Mouse (Mus musculus) heart, embryonic 12.5 days (tissue): ENCODE measurements at regions not wholly inside any gene's neighbourhood (a gene's known extent, or its start where the extent isn't known, plus 50 kb on each side); places are given as distances from the start of the nearest gene placed in this dataset.

Experiments used
- ATAC-seq: fragments of 200-750 bp; cut with Nextera tagmentation; 2 replicates; pipeline ENCODE4 v1.8.0; 2017; ENCODE audit warnings: moderate TSS enrichment, moderate library complexity; ENCODE audit not compliant: insufficient number of reproducible peaks, low FRiP score
- H3K27ac ChIP-seq: fragments of 300-500 bp; sonication (generic); 2 replicates; pipeline ENCODE4 v1.5.1; 2016; ENCODE audit warnings: mild to moderate bottlenecking, moderate library complexity; ENCODE audit not compliant: poor library complexity, severe bottlenecking
- H3K27me3 ChIP-seq: fragments of 300-500 bp; sonication (generic); replicated peaks from 2 replicates; pipeline ENCODE4 v1.6.1; 2016; ENCODE audit warnings: mild to moderate bottlenecking, moderate library complexity
- H3K36me3 ChIP-seq: fragments of 300-500 bp; sonication (generic); 2 replicates; pipeline ENCODE4 v1.6.1; 2016; ENCODE audit warnings: mild to moderate bottlenecking, moderate library complexity
- H3K4me1 ChIP-seq: fragments of 300-500 bp; sonication (generic); replicated peaks from 2 replicates; pipeline ENCODE4 v1.6.1; 2016; ENCODE audit warnings: mild to moderate bottlenecking
- H3K4me2 ChIP-seq: fragments of 300-500 bp; sonication (generic); 2 replicates; pipeline ENCODE4 v1.6.1; 2016; ENCODE audit warnings: mild to moderate bottlenecking, moderate library complexity
- H3K4me3 ChIP-seq: fragments of 300-500 bp; sonication (generic); 2 replicates; pipeline ENCODE4 v1.5.1; 2016; ENCODE audit warnings: mild to moderate bottlenecking
- H3K9ac ChIP-seq: fragments of 300-500 bp; sonication (generic); 2 replicates; pipeline ENCODE4 v1.6.1; 2016; ENCODE audit warnings: mild to moderate bottlenecking, moderate library complexity
- H3K9me3 ChIP-seq: fragments of 300-500 bp; sonication (generic); replicated peaks from 2 replicates; pipeline ENCODE4 v1.6.1; 2016; ENCODE audit warnings: mild to moderate bottlenecking, moderate library complexity
- whole genome bisulfite sequencing: fragments of 180-500 bp; shearing (Covaris S2); methylation state at CpG from one replicate; pipeline ENCODE4 v1.1.7; 2016; 5-methylcytosine and 5-hydroxymethylcytosine counted together

DNA sequence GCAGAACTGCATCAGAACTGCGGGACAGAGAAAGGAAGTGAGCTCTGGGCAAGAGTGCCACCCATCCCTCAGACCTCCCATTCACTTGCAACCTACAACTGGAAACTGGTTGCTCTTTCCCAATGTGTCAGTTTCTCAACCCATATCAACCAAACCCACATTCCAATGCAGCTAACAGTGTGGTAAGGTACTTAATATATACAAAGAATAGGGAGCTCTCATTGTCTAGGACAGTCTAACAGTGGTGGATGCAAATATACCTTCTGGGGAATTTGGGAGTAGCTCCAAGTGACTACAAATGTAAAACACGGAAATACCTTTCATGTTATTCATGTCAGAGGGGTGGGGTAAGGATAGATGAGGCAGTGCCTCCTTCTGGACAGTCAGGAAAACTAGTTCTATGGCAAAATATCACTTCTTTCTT, 171.0 kb upstream of the Smim15 start:
- no peak for ATAC-seq
- H3K9ac ChIP-seq = no peak overlapping the region
- no peak overlapping the region for H3K4me3 ChIP-seq
- no peaks in the 10 kb centered on the region for H3K36me3 ChIP-seq
- H3K4me2 ChIP-seq = no peak overlapping the region
- H3K27me3 ChIP-seq = no peaks in the 10 kb centered on the region
- H3K9me3 ChIP-seq = no peaks in the 10 kb centered on the region
- H3K4me1 ChIP-seq = peaks cover 13% of the 10 kb centered on the region
- 49% methylated on average over 2 of the region's 2 CpGs for WGBS
- H3K27ac ChIP-seq = no peak overlapping the region

DNA sequence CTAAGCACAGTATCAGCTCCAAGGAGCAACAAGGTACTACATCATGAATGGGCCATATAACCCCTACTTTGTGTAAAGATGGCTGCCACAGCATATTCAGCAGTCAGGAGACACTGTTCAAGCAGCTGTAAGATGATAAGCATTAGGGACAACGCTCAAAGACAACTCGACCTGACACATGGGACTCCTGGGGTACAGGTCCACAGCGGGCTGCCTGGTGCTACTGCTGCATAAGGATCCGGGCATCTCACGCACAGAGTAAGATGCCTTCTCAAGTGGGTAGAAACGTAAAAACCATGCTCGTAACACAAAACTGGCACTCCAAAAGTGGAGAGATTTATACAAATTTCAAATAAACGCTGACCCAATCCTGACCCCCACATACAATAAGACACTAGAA, 171.7 kb upstream of the Smim15 start:
- no peaks in the 10 kb centered on the region for H3K36me3 ChIP-seq
- no peak overlapping the region for H3K4me3 ChIP-seq
- peaks cover 14% of the 10 kb centered on the region for H3K4me1 ChIP-seq
- no peaks in the 10 kb centered on the region for H3K9me3 ChIP-seq
- H3K9ac ChIP-seq = no peak overlapping the region
- 79% methylated on average over 8 of the region's 8 CpGs for WGBS
- H3K27ac ChIP-seq = no peak overlapping the region
- no peak for ATAC-seq
- H3K4me2 ChIP-seq = no peak overlapping the region
- no peaks in the 10 kb centered on the region for H3K27me3 ChIP-seq

DNA sequence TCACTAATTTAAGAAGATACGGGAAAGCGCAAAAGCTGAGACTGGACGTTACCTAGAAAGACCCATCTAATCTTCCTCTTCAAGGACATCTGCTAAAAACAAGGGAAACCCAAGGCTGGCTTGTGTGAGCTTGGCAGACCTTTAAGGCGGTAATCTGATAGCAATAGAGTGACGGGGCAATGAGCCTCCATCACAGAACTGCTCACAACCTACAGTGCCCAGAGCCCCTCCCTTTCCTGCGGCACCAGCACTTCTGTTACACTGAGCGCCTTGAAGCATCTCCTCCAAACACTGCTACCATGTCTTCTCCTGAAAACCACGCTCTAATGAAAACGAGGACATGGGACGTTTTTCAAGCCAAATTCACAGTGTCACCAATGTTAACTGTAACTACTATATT, 172.1 kb upstream of the Smim15 start:
- H3K27me3 ChIP-seq = no peaks in the 10 kb centered on the region
- H3K4me1 ChIP-seq = peaks cover 14% of the 10 kb centered on the region
- no peaks in the 10 kb centered on the region for H3K36me3 ChIP-seq
- 60% methylated on average over 10 of the region's 10 CpGs for WGBS
- H3K9me3 ChIP-seq = no peaks in the 10 kb centered on the region
- H3K4me3 ChIP-seq = no peak overlapping the region
- H3K4me2 ChIP-seq = no peak overlapping the region
- H3K27ac ChIP-seq = no peak overlapping the region
- H3K9ac ChIP-seq = no peak overlapping the region
- ATAC-seq = no peak

DNA sequence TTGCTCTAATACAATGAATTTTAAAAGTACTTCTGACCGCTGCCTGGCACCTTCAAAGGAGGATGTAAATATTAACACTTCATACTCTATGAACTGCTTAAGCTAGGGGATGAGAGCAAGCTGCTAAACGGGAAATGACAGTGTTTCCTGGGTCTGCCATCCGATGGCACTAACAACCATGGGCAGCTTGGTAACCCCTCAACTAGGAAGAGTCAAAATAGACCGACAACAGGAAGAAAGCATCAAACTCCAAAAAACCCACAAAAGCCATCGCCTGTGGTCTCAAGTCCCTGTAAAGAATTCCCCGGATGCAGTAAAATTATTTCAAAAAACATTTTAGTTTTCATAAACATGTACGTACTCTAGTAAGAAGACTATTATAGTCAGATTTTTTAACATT, 175.3 kb upstream of the Smim15 start:
- no peak overlapping the region for H3K9ac ChIP-seq
- H3K4me2 ChIP-seq = no peak overlapping the region
- H3K9me3 ChIP-seq = no peaks in the 10 kb centered on the region
- 79% methylated on average over 7 of the region's 7 CpGs for WGBS
- H3K27me3 ChIP-seq = no peaks in the 10 kb centered on the region
- H3K4me3 ChIP-seq = no peak overlapping the region
- H3K36me3 ChIP-seq = no peaks in the 10 kb centered on the region
- no peak overlapping the region for H3K27ac ChIP-seq
- H3K4me1 ChIP-seq = peaks cover 26% of the 10 kb centered on the region
- ATAC-seq = no peak

DNA sequence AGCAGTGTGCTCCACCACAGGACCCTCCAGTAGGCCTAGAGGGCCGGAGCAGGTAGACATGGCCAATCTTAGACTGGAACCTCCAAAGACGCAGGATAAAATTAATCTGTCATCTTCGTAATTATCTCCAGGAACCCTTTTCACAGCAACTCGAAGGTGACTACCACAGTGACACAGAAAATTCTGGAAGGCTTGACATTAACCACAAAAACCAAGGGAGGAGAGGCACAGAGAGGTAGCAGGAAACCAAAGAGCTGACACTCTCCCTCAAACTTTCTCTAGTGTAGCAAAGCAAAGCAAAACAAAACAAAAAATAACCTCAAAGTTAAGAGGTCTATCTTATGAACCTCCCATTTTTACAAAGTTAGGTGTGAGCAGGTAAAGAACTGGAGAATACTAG, 177.4 kb upstream of the Smim15 start:
- Histone ChIP-seq H3K9ac (0 out of 2 replicates have a peak overlapping the region, but pooled peaks have one; percentile 10), H3K27me3 (no peaks in the 10 kb centered on the region), H3K4me1 (peaks cover 36% of the 10 kb centered on the region), H3K36me3 (no peaks in the 10 kb centered on the region), H3K4me3 (no peak overlapping the region), H3K9me3 (no peaks in the 10 kb centered on the region), H3K27ac (no peak overlapping the region), H3K4me2 (no peak overlapping the region)
- WGBS = 82% methylated on average over 4 of the region's 4 CpGs
- no peak for ATAC-seq

DNA sequence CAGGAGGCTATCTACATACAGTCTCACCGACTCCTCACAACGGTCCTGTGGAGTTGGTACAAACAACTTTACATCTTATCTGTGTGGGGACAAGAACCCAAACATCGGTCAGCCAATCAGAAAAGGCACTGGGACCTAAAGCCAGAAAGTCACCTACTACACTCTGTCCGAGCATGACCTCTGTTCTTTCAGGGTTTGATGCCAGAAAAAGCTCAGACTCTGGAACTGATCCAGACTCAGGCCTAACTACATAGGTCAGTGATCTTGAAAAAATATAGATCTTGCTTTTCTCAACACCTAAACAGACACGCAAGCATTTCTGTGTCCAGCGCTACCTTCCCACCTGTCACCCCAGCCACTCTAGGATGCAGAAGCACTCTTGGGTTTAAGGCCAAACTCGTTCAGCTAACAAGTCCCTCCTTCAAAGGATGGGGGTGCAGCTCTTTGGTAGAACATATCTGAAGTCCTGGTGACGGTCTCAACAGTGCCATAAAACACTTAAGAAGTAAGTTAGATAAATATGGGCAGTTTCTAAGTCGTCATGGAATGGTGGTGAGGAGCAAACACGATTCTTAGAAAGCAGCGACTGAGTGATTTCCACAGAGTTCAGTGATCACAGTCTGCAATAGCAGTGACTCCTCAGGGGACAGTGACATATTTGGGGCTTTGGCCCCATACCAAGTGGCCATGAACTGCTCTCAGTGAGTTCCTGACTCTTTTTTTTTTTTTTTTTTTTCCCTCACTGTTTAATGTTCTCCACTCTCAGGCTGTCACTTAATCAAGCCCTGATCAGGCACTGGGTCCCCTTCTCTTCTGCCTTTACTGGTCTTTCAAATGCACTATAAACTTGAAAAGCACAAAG, 181.2 kb upstream of the Smim15 start:
- Histone ChIP-seq H3K27ac (no peak overlapping the region), H3K4me1 (peaks cover 43% of the 10 kb centered on the region), H3K9ac (no peak overlapping the region), H3K4me2 (no peak overlapping the region), H3K9me3 (no peaks in the 10 kb centered on the region), H3K27me3 (no peaks in the 10 kb centered on the region), H3K4me3 (no peak overlapping the region), H3K36me3 (no peaks in the 10 kb centered on the region)
- WGBS = 51% methylated on average over 11 of the region's 11 CpGs
- ATAC-seq = no peak

DNA sequence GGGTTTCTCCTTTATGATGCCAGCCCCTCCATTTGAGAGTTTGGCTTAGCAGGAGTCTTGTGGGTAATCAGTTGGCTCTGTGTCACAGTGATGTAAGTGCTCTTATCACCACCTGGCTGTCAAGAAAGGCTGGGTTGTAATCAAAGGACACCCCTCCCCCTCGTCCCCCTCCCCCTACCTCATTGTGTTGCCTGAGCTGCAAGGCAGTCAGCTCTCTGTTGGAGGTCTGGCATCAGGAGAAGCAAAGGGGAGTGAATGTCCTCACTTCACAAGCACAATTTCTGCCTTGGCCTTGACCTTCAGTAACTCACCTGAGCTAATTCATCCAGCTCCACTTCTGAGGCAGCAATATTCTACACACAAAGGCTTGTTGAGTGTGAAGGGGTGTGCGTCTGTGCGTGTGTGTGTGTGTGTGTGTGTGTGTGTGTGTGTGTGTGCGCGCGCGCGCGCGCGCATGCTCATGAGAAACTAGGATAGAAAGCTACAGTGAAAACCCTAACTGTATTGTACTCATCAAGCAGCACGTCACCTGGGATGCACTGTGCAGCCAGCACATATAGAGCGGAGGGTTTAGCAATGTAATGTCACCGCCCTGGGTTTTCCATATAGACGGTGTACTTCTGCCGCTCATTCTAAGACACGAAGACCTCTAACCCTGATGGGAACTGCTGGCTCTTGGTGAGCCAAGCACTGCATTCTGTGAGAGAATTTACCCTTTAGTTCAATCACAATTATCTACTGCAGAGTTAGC, 182.7 kb upstream of the Smim15 start:
- H3K9me3 ChIP-seq = no peaks in the 10 kb centered on the region
- H3K36me3 ChIP-seq = no peaks in the 10 kb centered on the region
- no peak overlapping the region for H3K4me3 ChIP-seq
- peaks cover 40% of the 10 kb centered on the region for H3K4me1 ChIP-seq
- no peaks in the 10 kb centered on the region for H3K27me3 ChIP-seq
- H3K4me2 ChIP-seq = peak overlapping the region; percentile 38
- WGBS = 66% methylated on average over 17 of the region's 17 CpGs
- peak; percentile 57; the same call in 1 of the 2 replicates for ATAC-seq
- H3K9ac ChIP-seq = no peak overlapping the region
- peak overlapping the region; percentile 21; the same call in 1 of the 2 replicates for H3K27ac ChIP-seq

DNA sequence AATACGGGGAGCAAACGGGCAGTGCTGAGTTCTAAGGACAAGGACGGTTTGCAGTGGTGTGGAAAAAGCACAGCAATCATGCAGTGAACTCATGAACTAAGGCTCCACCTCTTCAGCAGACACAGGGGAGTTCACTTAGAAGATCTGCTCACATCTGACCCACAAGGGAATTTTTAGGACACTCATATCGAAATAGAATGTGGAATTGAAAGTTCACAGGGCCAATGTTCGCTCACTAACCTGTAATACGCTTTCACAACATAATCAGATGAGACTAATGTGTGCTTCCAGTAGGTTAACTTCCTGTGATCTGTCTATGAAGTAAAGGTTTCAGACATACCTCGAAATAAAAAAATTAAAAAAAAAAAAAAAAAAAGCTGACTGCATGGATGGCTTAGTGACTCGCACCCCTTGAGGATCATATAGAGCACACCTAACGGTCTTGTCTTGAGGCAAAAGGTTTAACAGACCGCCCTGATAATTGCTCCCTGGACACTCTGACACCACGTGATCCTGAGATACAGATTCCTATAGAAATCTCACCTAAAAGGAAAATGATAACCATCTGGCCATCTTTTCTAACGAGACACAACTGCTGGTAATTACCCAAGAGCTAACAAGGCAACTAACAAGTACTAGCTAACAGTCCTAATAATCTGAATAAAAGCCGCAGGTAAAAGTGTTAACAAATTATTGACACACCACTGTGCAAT, 187.0 kb upstream of the Smim15 start:
- 78% methylated on average over 13 of the region's 13 CpGs for WGBS
- no peak overlapping the region for H3K4me3 ChIP-seq

DNA sequence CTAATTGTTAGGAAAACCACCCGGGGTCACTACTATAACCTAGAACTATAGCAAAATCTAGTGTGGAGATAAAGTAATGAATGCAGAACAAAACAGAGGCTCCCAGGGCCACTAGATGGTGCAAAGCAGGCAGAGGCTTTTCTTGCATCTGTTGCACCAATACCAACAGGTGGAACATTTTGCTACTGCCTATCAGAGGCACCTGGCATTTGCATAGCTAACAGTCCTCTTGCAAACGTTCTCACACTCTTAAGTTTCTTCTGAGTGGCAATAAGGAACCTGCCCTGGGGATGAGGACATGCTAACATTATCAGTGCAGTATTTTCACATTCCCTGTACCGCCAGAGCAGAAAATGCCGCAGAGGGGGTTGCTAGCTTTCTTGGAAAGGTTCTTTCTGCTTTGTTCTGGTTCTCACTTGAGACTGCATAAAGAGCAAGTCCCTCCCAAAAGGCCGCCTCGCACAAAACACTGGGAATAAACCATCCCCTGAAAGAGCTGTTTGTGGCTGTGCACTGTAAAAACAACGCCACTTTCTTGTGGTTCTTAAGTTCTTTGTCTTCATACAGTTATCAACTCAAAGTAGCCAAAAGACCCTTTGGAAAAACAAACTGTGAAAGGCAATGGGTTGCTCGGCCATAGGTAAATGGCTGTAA, 193.2 kb upstream of the Smim15 start:
- H3K27me3 ChIP-seq = no peaks in the 10 kb centered on the region
- no peak overlapping the region for H3K9ac ChIP-seq
- H3K4me2 ChIP-seq = no peak overlapping the region
- no peak overlapping the region for H3K4me3 ChIP-seq
- 63% methylated on average over 8 of the region's 8 CpGs for WGBS
- peaks cover 50% of the 10 kb centered on the region for H3K4me1 ChIP-seq
- H3K9me3 ChIP-seq = no peaks in the 10 kb centered on the region
- no peak overlapping the region for H3K27ac ChIP-seq
- H3K36me3 ChIP-seq = no peaks in the 10 kb centered on the region
- no peak for ATAC-seq

More for the DNA sequence above, 187.0 kb upstream of the Smim15 start:
- Histone ChIP-seq H3K36me3 (no peaks in the 10 kb centered on the region), H3K27me3 (no peaks in the 10 kb centered on the region), H3K9ac (no peak overlapping the region), H3K4me2 (no peak overlapping the region), H3K4me1 (peaks cover 26% of the 10 kb centered on the region), H3K27ac (no peak overlapping the region), H3K9me3 (no peaks in the 10 kb centered on the region)
- no peak for ATAC-seq

DNA sequence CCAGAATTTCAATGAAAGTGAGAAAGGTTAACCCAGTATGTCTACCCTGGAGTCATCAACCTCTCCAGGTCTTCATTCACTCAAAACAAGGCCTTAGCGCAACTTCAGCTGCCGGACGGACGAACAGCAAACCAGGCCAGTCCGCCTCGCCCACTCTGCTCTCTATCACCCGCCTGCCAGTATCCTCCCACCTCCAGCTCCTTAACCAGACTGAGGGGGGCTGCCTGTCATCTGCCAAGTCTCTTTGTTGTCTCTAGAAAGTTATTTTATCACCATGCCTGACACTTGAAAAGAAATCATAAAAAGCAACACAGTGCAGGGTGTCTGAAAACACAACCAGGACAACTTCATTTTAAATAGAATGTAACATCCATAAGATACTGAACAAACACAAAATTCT, 195.4 kb upstream of the Smim15 start:
- Histone ChIP-seq H3K9ac (no peak overlapping the region), H3K27me3 (no peaks in the 10 kb centered on the region), H3K4me3 (no peak overlapping the region), H3K36me3 (no peaks in the 10 kb centered on the region), H3K27ac (no peak overlapping the region), H3K4me1 (peaks cover 60% of the 10 kb centered on the region), H3K9me3 (no peaks in the 10 kb centered on the region), H3K4me2 (no peak overlapping the region)
- ATAC-seq = no peak
- 23% methylated on average over 7 of the region's 7 CpGs for WGBS
